Mouse (Mus musculus): ENCODE measurements at regions not wholly inside any gene's neighbourhood (a gene's known extent, or its start where the extent isn't known, plus 50 kb on each side); places are given as distances from the start of the nearest gene placed in this dataset.

DNA sequence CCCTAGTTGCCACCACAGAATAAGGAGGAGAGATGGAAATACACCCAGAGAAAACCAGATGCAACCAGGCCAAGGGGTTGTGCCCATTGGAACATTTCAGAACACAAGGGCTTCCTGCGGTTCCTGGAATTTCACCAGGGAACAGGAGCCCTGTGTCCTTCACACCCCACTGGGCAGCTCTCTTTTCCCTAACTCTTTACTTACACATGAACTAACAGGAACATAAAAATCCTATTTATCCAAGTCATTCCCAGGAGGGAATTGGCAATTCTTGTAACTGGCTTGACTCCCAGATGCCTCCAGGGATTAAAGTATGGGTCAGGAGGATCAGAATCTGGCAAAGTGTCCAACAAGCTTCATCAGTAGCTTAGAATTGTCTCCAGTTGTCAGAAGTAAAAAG lies 62.2 kb upstream of the Glycam1 start:
- peak; percentile 45 for DNase-seq
